In genomic region chr14:73384913-73385719, GRCm38 (mm10) we compare ENCODE assay signal across 8 mouse cellular contexts. TPM values are rescaled to one million over a fixed set of nuclear protein-coding genes. Genes with fewer than 3 reads are reported as not detected.
DNase-seq lines count a peak whose midpoint lies in the region; ATAC-seq lines count a peak whose summit lies in the region.

Gene Itm2b, minus strand, starts transcription at chr14:73385289.

- WGBS in heart, embryonic 11.5 days (ENCODE audit: insufficient replicate concordance), result under 1% methylated on average over 61 of the region's 62 CpGs
- under 1% methylated on average over 62 of the region's 62 CpGs for WGBS in kidney, embryonic 15.5 days
- WGBS in liver, embryonic 13.5 days (ENCODE audit: insufficient replicate concordance), result under 1% methylated on average over 62 of the region's 62 CpGs
- under 1% methylated on average over 60 of the region's 62 CpGs for WGBS in stomach, embryonic 15.5 days

- no peaks in the 10 kb centered on the region for H3K36me3 ChIP-seq in heart, embryonic 11.5 days (ENCODE audit: control insufficient read depth, insufficient read depth, low read length)
- H3K36me3 ChIP-seq in kidney, embryonic 15.5 days, result peaks cover 9% of the 10 kb centered on the region
- peaks cover 24% of the 10 kb centered on the region for H3K36me3 ChIP-seq in liver, embryonic 13.5 days
- no peaks in the 10 kb centered on the region for H3K36me3 ChIP-seq in stomach, embryonic 15.5 days

- H3K4me1 ChIP-seq in heart, embryonic 11.5 days (ENCODE audit: control insufficient read depth, insufficient read depth, low read length), result peaks cover 10% of the 10 kb centered on the region; the same call in 1 of the 2 replicates
- H3K4me1 ChIP-seq in kidney, embryonic 15.5 days, result peaks cover 58% of the 10 kb centered on the region
- H3K4me1 ChIP-seq in liver, embryonic 13.5 days (replicated peaks), result peaks cover 73% of the 10 kb centered on the region
- H3K4me1 ChIP-seq in stomach, embryonic 15.5 days, result peaks cover 25% of the 10 kb centered on the region

- ATAC-seq in erythroblast, adult 5-6 weeks (replicated peaks; ENCODE audit: low FRiP score, poor library complexity, severe bottlenecking), result peak; percentile 70
- ATAC-seq in heart, embryonic 11.5 days (replicated peaks; ENCODE audit: insufficient number of reproducible peaks, low FRiP score, low TSS enrichment), result peak; percentile 95
- ATAC-seq in kidney, embryonic 15.5 days (replicated peaks; ENCODE audit: low FRiP score), result peak; percentile 96
- ATAC-seq in liver, embryonic 13.5 days (ENCODE audit: low read depth), result peak; percentile 92
- peak; percentile 93 for ATAC-seq in stomach, embryonic 15.5 days (ENCODE audit: insufficient read depth, low FRiP score, low read depth)

- peak within 1 kb of the TSS; percentile 69 for H3K4me2 ChIP-seq in heart, embryonic 11.5 days
- H3K4me2 ChIP-seq in kidney, embryonic 15.5 days, result peak within 1 kb of the TSS; percentile 59
- peak within 1 kb of the TSS; percentile 66 for H3K4me2 ChIP-seq in liver, embryonic 13.5 days
- peak within 1 kb of the TSS; percentile 57 for H3K4me2 ChIP-seq in stomach, embryonic 15.5 days

- H3K27me3 ChIP-seq in heart, embryonic 11.5 days (ENCODE audit: control insufficient read depth, insufficient read depth, low read length), result no peaks in the 10 kb centered on the region
- H3K27me3 ChIP-seq in kidney, embryonic 15.5 days, result no peaks in the 10 kb centered on the region
- H3K27me3 ChIP-seq in liver, embryonic 13.5 days, result no peaks in the 10 kb centered on the region
- H3K27me3 ChIP-seq in stomach, embryonic 15.5 days (replicated peaks), result no peaks in the 10 kb centered on the region

- H3K4me3 ChIP-seq in heart, embryonic 11.5 days (ENCODE audit: low read depth, low read length), result peak within 1 kb of the TSS; percentile 98
- H3K4me3 ChIP-seq in kidney, embryonic 15.5 days (replicated peaks), result peak within 1 kb of the TSS; percentile 97
- H3K4me3 ChIP-seq in liver, embryonic 13.5 days (replicated peaks), result peak within 1 kb of the TSS; percentile 96
- H3K4me3 ChIP-seq in stomach, embryonic 15.5 days (replicated peaks), result peak within 1 kb of the TSS; percentile 99

- DNase-seq in CD4-positive, CD25-positive, alpha-beta regulatory T cell, adult 2 months (ENCODE audit: low read depth, low spot score), result peak; percentile 90
- DNase-seq in brain, adult 2 months (ENCODE audit: low read depth, low spot score), result peak; percentile 90
- peak; percentile 80 for DNase-seq in liver, embryonic 13.5 days
- DNase-seq in neural tube, embryonic 10.5 days (ENCODE audit: extremely low spot score, low spot score), result peak; percentile 91

- H3K9ac ChIP-seq in heart, embryonic 11.5 days (ENCODE audit: low read depth, low read length), result peak within 1 kb of the TSS; percentile 99
- H3K9ac ChIP-seq in kidney, embryonic 15.5 days, result peak within 1 kb of the TSS; percentile 99
- peak within 1 kb of the TSS; percentile 97 for H3K9ac ChIP-seq in liver, embryonic 13.5 days
- peak within 1 kb of the TSS; percentile 100 for H3K9ac ChIP-seq in stomach, embryonic 15.5 days

- H3K9me3 ChIP-seq in heart, embryonic 11.5 days (replicated peaks; ENCODE audit: control insufficient read depth, low read length), result no peaks in the 10 kb centered on the region
- no peaks in the 10 kb centered on the region for H3K9me3 ChIP-seq in kidney, embryonic 15.5 days (replicated peaks)
- no peaks in the 10 kb centered on the region for H3K9me3 ChIP-seq in liver, embryonic 13.5 days (replicated peaks)
- H3K9me3 ChIP-seq in stomach, embryonic 15.5 days, result no peaks in the 10 kb centered on the region

- H3K27ac ChIP-seq in heart, embryonic 11.5 days (ENCODE audit: low read depth, low read length), result peak within 1 kb of the TSS; percentile 97
- H3K27ac ChIP-seq in kidney, embryonic 15.5 days, result peak within 1 kb of the TSS; percentile 99
- H3K27ac ChIP-seq in liver, embryonic 13.5 days, result peak within 1 kb of the TSS; percentile 94
- H3K27ac ChIP-seq in stomach, embryonic 15.5 days, result peak within 1 kb of the TSS; percentile 99

RNA-seq across cellular contexts. Expression of gene Itm2b, which starts in this region (rescaled TPM):
- total RNA-seq in erythroblast, adult 5-6 weeks (2015; ENCODE audit: low replicate concordance), result 663 and 726 TPM in 2 replicates
- total RNA-seq in erythroblast, adult 5-6 weeks (2017; ENCODE audit: low replicate concordance), result 538 and 746 TPM in 2 replicates
- 513 and 567 TPM in 2 replicates for polyA plus RNA-seq in heart, embryonic 11.5 days (2014; fragmentation: Nextera tagmentation; extraction: Ambion mirVana)
- polyA plus RNA-seq in kidney, embryonic 15.5 days (2015; fragmentation: Nextera tagmentation; extraction: Ambion mirVana), result 910 and 925 TPM in 2 replicates
- polyA plus RNA-seq in liver, embryonic 13.5 days (2015; fragmentation: Nextera tagmentation; extraction: Ambion mirVana), result 405 and 461 TPM in 2 replicates
- polyA plus RNA-seq in stomach, embryonic 15.5 days (2015; fragmentation: Nextera tagmentation; extraction: Ambion mirVana), result 866 and 945 TPM in 2 replicates

Comparison
In these comparisons a context has a peak if more than half of its experiments do, and no peak if none do; other contexts are left out.
1. Peak in every context shown above with its lines: DNase-seq, ATAC-seq, H3K4me3 ChIP-seq and H3K27ac ChIP-seq.